In the genomic region with DNA sequence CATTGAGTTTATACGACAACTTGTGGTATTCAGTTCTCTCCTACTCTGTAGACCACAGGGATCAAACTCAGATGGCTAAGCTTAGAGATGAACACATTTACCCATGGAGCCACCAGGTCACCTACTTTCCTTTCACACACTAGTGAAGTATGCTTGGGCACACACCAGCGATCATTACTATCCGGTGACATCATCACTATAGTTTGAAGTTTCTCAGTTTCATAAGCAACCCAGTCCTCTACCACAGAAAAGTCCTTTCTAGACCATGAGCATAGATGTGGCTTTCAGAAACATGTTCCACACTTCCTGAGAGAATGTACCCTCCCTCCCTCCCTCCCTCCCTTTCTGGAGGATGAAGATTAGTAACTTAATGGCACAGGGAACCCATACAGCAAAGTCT, we compare ENCODE assay signal across 17 mouse cellular contexts.
"Had no signal": no experiment of that assay in that cellular context is flagged by ENCODE, and none has a peak within 500 bp of the region (broad histone marks: within the 10 kb centered on the region; RNA-seq: fewer than 3 reads in every experiment).

No protein-coding gene starts in this region.

- H3K27me3 ChIP-seq: neural tube, embryonic 12.5 days; neural tube, embryonic 13.5 days; neural tube, embryonic 15.5 days; stomach, embryonic 15.5 days had no signal

- H3K4me1 ChIP-seq: neural tube, embryonic 12.5 days; neural tube, embryonic 15.5 days; stomach, embryonic 15.5 days had no signal

- DNase-seq: retina, postnatal 1 day; right cerebral cortex, adult 18-20 months; right cerebral cortex, postnatal 14 days; right cerebral cortex, postnatal 25 days; right cerebral cortex, postnatal 4 days; spleen, adult 18-20 months; thymus, adult 18-20 months; thymus, adult 2 months; thymus, postnatal 14 days; thymus, postnatal 25 days; thymus, postnatal 36 days; thymus, postnatal 4 days had no signal

- H3K4me3 ChIP-seq: neural tube, embryonic 12.5 days; neural tube, embryonic 13.5 days; neural tube, embryonic 15.5 days; stomach, embryonic 15.5 days had no signal

- H3K36me3 ChIP-seq: neural tube, embryonic 12.5 days; neural tube, embryonic 13.5 days; neural tube, embryonic 15.5 days; stomach, embryonic 15.5 days had no signal

- H3K27ac ChIP-seq: neural tube, embryonic 12.5 days; neural tube, embryonic 13.5 days; neural tube, embryonic 15.5 days; stomach, embryonic 15.5 days; stomach, postnatal 0 days had no signal

- H3K4me2 ChIP-seq: neural tube, embryonic 12.5 days; neural tube, embryonic 13.5 days; neural tube, embryonic 15.5 days; stomach, embryonic 15.5 days had no signal

- H3K9me3 ChIP-seq: neural tube, embryonic 12.5 days; neural tube, embryonic 13.5 days; neural tube, embryonic 15.5 days; stomach, embryonic 15.5 days had no signal

- H3K9ac ChIP-seq: neural tube, embryonic 12.5 days; neural tube, embryonic 13.5 days; neural tube, embryonic 15.5 days; stomach, embryonic 15.5 days had no signal
